Mouse (Mus musculus) neural tube, embryonic 12.5 days (tissue): ENCODE results near the gene Ear6. TPM values are rescaled to one million over a fixed set of nuclear protein-coding genes. Genes with fewer than 3 reads are reported as not detected.
"Not testable (repeated sequence)": the region's sequence is repeated elsewhere in the genome, so short reads cannot be mapped to it uniquely, and the experiment has no call there.

Source experiments
- ATAC-seq: fragments of 200-750 bp; cut with Nextera tagmentation; 2 replicates; pipeline ENCODE4 v1.8.0; 2017; ENCODE audit warnings: low read depth, mild to moderate bottlenecking, moderate TSS enrichment, moderate library complexity; ENCODE audit not compliant: low FRiP score
- H3K27ac ChIP-seq: fragments of 300-500 bp; sonication (generic); 2 replicates; pipeline ENCODE4 v1.5.1; 2016
- H3K27me3 ChIP-seq: fragments of 300-500 bp; sonication (generic); replicated peaks from 2 replicates; pipeline ENCODE4 v1.6.1; 2016; ENCODE audit warnings: mild to moderate bottlenecking
- H3K36me3 ChIP-seq: fragments of 300-500 bp; sonication (generic); 2 replicates; pipeline ENCODE4 v1.6.1; 2016; ENCODE audit warnings: mild to moderate bottlenecking
- H3K4me1 ChIP-seq: fragments of 300-500 bp; sonication (generic); 2 replicates; pipeline ENCODE4 v1.6.1; 2016
- H3K4me2 ChIP-seq: fragments of 300-500 bp; sonication (generic); replicated peaks from 2 replicates; pipeline ENCODE4 v1.6.1; 2016; ENCODE audit warnings: mild to moderate bottlenecking
- H3K4me3 ChIP-seq: fragments of 300-500 bp; sonication (generic); 2 replicates; pipeline ENCODE4 v1.5.1; 2016
- H3K9ac ChIP-seq: fragments of 300-500 bp; sonication (generic); 2 replicates; pipeline ENCODE4 v1.6.1; 2016; ENCODE audit warnings: mild to moderate bottlenecking
- H3K9me3 ChIP-seq: fragments of 300-500 bp; sonication (generic); 2 replicates; pipeline ENCODE4 v1.6.1; 2016; ENCODE audit warnings: mild to moderate bottlenecking
- WGBS: fragments of 180-500 bp; shearing (Covaris S2); methylation state at CpG from one replicate; pipeline ENCODE4 v1.1.7; 2016; 5-methylcytosine and 5-hydroxymethylcytosine counted together
- polyA plus RNA-seq: library from polyadenylated mRNA; unstranded; fragments of >200 nt; fragmentation: Nextera tagmentation; extraction: Ambion mirVana; gene quantifications from 2 replicates; pipeline ENCODE4 v1.2.1, GENCODE M21; 2016

Gene Ear6
- polyA plus RNA-seq: not detected in 2 replicates

DNA sequence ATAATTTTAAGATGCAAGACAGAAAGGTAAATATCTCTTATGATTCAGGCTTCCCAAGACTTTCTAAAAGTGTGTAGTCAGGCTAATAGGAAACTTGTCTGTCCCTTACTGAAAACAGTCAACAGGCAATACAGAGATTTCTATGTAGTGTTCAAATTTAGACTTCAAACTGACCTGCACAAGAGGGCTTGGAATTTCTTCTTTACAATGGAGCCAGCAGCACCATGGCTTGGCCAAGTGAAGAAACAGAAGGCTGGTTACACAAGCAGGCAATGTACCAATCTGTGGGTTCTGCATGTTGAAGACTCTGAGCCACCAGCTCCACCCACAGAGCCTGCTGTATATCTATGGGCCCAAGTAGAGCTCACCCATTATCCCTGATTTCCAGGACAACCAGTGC lies at the start of gene Ear6:
Gene Ear6 (plus strand): TSS at position 301 of the 400 bp plus-strand sequence.
- no peaks in the 10 kb centered on the region for H3K36me3 ChIP-seq
- no peaks in the 10 kb centered on the region for H3K27me3 ChIP-seq
- no peak within 1 kb of the TSS for H3K4me2 ChIP-seq
- H3K9me3 ChIP-seq: no peaks in the 10 kb centered on the region
- H3K27ac ChIP-seq: no peak within 1 kb of the TSS
- no peak for ATAC-seq
- no peaks in the 10 kb centered on the region for H3K4me1 ChIP-seq
- no peak within 1 kb of the TSS for H3K9ac ChIP-seq
- no peak within 1 kb of the TSS for H3K4me3 ChIP-seq

DNA sequence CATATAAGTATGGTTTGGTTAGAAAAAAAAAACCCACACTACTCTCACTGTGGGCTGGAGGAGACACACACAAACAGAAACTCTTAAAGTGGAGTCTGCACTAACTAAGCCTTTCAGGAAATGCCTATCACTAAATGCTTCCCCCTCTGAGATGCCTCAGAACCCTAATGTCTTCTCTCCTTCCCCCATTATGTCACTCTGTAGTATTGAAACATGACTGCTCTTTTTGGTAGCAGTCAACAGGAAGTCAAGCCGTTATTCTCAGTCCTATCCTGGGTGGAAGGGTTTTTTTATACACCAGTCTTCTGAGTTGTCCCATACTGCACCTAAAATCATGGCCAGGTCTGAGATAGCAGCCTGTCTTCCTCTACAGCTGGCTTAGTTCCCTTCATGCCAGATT lies 26.9 kb upstream of the Ear6 start:
- no peaks in the 10 kb centered on the region for H3K9me3 ChIP-seq
- ATAC-seq: no peak
- H3K4me2 ChIP-seq: no peak overlapping the region
- no peak overlapping the region for H3K27ac ChIP-seq
- H3K4me3 ChIP-seq: no peak overlapping the region
- no peaks in the 10 kb centered on the region for H3K4me1 ChIP-seq
- WGBS: 77% methylated on average over 1 of the region's 1 CpGs
- H3K9ac ChIP-seq: no peak overlapping the region
- H3K36me3 ChIP-seq: no peaks in the 10 kb centered on the region
- no peaks in the 10 kb centered on the region for H3K27me3 ChIP-seq

DNA sequence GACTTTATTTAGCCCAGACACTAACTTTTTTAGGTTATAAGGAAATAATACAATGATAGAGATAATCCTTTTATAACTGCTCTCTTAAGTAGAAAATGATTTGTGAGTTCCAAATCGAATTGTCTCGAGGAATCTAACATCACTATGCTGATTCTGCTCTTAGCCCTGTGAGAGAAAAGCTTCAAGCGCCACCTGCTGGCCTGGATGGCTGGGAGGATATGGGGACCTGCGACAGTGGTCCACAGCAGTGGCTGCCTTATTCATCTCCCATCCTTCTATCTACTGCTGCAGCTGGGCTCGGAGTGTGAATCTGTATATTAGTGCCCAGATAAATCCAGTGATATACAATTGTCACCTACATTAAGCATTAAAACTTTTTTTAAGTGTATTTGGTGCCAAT lies 25.7 kb upstream of the Ear6 start:
- not testable (repeated sequence) for ATAC-seq

DNA sequence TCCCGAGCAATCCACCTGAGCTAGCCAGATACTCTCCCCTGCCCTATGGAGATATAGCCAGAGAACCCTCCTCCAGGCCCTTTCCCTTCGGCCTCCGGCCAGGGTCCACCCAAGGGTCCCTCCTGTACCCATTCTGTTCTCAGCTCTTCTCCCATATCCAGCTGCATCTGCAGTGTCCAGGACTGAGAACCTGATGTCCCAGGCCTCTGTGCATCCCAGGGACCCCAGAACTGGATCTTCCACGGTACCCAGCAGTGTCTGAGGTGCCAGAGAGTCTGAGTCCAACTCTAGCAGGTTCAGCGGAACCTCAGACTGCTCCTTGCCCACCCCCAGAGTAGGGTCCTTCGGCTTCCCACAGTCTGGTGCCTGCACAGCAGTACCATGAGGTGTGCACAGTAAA lies 24.3 kb upstream of the Ear6 start:
- Histone ChIP-seq H3K9me3 (no peaks in the 10 kb centered on the region), H3K4me3 (no peak overlapping the region), H3K9ac (no peak overlapping the region), H3K36me3 (no peaks in the 10 kb centered on the region), H3K4me1 (no peaks in the 10 kb centered on the region), H3K27ac (no peak overlapping the region), H3K27me3 (no peaks in the 10 kb centered on the region), H3K4me2 (no peak overlapping the region)
- no peak for ATAC-seq
- WGBS: 83% methylated on average over 6 of the region's 6 CpGs

More for the DNA sequence above, 25.7 kb upstream of the Ear6 start:
- not testable (repeated sequence) for H3K9ac ChIP-seq, H3K4me3 ChIP-seq, H3K9me3 ChIP-seq, H3K27me3 ChIP-seq, H3K4me1 ChIP-seq, H3K27ac ChIP-seq, H3K4me2 ChIP-seq, H3K36me3 ChIP-seq
- 45% methylated on average over 5 of the region's 5 CpGs for WGBS

DNA sequence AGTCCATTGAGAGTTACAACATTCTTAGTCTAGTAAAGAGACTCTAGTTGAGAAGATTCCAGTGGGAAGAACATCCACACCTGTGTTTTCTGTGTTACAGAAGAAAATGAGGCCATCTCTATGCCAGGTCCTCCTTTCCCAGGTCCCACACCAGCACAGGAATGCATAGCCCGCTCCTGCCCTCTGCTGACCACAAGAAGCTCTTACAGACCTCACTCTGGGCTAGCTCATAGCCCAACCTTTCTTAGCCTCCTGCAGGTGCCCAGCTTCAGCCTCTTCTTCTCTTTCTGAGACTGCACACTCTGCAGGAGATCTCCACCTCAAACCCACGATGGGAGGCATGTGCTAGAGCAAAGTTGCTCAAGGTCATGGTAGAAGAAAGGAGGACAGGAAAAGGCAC lies 15.0 kb upstream of the Ear6 start:
- H3K27ac ChIP-seq, H3K4me2 ChIP-seq, ATAC-seq, H3K4me1 ChIP-seq, H3K4me3 ChIP-seq, H3K27me3 ChIP-seq, H3K9ac ChIP-seq, H3K36me3 ChIP-seq, H3K9me3 ChIP-seq: not testable (repeated sequence)
- WGBS: 27% methylated on average over 2 of the region's 2 CpGs

DNA sequence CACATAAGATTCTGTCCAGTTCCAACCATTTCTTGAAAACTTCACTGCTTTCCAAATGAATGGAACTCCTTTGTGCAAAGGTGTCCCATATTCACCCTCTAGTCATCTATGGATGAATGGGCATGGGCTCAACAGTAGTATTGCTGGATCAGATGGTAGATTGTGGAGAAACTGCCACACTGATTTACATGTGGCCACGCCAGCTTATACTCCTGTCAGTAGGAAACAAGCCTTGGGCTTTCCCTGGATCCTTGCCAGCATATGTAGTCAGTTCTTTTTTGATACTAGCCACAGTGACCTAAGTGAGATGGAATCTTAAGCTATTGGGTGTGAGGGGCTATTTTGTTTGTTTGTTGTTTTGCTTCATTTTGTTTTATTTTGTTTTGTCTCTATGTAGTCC lies 11.2 kb upstream of the Ear6 start:
- no peaks in the 10 kb centered on the region for H3K4me1 ChIP-seq
- 74% methylated on average over 1 of the region's 1 CpGs for WGBS
- no peaks in the 10 kb centered on the region for H3K36me3 ChIP-seq
- H3K9me3 ChIP-seq: no peaks in the 10 kb centered on the region
- no peak overlapping the region for H3K27ac ChIP-seq
- no peak overlapping the region for H3K4me2 ChIP-seq
- H3K27me3 ChIP-seq: no peaks in the 10 kb centered on the region
- H3K4me3 ChIP-seq: no peak overlapping the region
- no peak for ATAC-seq
- H3K9ac ChIP-seq: no peak overlapping the region

DNA sequence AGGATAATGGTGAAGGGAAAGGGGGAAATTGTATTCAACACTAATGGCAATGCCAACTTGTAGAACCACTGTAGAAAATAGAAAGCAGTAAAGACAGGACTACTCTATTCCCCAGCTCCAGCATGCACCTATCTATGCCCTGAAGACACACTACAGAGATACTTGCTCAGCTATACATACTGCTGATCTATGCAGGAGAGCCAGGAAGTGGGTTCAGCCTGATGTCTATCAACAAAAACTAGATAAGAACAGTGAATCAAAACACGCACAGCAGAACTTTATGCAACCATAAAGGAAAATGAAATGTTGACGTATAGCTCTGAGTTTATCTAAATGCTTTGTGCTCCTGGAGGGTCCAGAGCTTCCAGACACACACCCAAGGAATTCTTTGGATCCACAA lies 10.7 kb upstream of the Ear6 start:
- Histone ChIP-seq H3K27ac (no peak overlapping the region), H3K36me3 (no peaks in the 10 kb centered on the region), H3K9ac (no peak overlapping the region), H3K4me2 (no peak overlapping the region), H3K4me3 (no peak overlapping the region), H3K4me1 (no peaks in the 10 kb centered on the region), H3K27me3 (no peaks in the 10 kb centered on the region), H3K9me3 (no peaks in the 10 kb centered on the region)
- WGBS: 92% methylated on average over 2 of the region's 2 CpGs
- ATAC-seq: no peak

DNA sequence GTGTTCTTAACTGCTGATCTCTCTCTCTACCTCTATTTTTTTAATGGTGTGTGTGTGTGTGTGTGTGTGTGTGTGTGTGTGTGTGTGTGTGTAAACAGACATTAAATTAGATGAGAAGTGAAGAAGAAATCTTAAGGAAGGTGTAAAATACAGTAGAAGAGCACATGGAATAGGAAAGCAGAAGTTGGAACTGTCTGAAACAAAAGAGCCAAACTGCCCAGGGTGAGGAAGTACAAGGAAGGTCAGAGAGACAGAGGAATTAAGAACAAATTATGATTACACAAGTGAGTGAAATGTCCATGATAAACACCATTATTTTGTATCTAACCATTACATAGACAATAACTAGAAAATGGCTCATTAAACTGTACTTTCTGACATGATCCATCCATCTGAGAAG lies 9.6 kb upstream of the Ear6 start:
- Histone ChIP-seq H3K4me3 (no peak overlapping the region), H3K9ac (no peak overlapping the region), H3K36me3 (no peaks in the 10 kb centered on the region), H3K27me3 (no peaks in the 10 kb centered on the region), H3K27ac (no peak overlapping the region), H3K9me3 (no peaks in the 10 kb centered on the region), H3K4me1 (no peaks in the 10 kb centered on the region), H3K4me2 (no peak overlapping the region)
- ATAC-seq: no peak

DNA sequence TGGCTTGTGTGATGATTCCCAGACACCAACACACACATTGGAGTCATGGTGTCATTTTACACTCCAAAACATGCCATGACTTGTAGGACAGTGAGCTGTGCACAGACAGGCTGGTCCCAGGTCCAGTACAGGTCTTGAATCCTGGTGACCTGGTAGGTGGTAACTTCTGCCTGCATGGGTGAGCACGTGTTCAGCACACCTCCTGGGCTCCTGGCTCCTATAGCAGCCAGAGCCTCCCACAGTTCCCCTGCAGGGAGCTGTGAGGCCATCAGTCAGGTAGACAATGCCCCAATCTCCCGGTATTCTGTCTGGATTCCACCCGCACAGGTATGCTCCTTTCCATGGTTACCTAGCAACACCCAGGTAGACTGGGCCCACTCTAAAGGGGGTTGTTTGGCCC lies 6.9 kb upstream of the Ear6 start:
- H3K9me3 ChIP-seq: no peaks in the 10 kb centered on the region
- H3K9ac ChIP-seq: no peak overlapping the region
- H3K4me3 ChIP-seq: no peak overlapping the region
- H3K4me2 ChIP-seq: no peak overlapping the region
- no peaks in the 10 kb centered on the region for H3K27me3 ChIP-seq
- H3K4me1 ChIP-seq: no peaks in the 10 kb centered on the region
- no peak overlapping the region for H3K27ac ChIP-seq
- no peak for ATAC-seq
- WGBS: 72% methylated on average over 3 of the region's 3 CpGs
- H3K36me3 ChIP-seq: no peaks in the 10 kb centered on the region

DNA sequence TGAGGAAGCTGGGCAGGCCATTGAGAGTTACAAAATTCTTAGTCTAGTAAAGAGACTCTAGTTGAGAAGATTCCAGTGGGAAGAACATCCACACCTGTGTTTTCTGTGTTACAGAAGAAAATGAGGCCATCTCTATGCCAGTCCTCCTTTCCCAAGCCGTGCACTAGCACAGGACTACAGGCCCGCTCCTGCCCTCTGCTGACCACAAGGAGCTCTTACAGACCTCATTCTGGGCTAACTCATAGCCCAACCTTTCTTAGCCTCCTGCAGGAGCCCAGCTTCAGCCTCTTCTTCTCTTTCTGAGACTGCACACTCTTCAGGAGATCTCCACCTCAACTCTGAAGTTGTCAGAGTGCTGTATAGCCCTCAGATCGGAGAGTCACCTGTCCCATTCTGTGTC lies 2.5 kb upstream of the Ear6 start:
- not testable (repeated sequence) for H3K27ac ChIP-seq, H3K9ac ChIP-seq, H3K9me3 ChIP-seq, H3K27me3 ChIP-seq, ATAC-seq, H3K4me3 ChIP-seq, H3K36me3 ChIP-seq, H3K4me2 ChIP-seq, H3K4me1 ChIP-seq
- WGBS: 52% methylated on average over 3 of the region's 3 CpGs

DNA sequence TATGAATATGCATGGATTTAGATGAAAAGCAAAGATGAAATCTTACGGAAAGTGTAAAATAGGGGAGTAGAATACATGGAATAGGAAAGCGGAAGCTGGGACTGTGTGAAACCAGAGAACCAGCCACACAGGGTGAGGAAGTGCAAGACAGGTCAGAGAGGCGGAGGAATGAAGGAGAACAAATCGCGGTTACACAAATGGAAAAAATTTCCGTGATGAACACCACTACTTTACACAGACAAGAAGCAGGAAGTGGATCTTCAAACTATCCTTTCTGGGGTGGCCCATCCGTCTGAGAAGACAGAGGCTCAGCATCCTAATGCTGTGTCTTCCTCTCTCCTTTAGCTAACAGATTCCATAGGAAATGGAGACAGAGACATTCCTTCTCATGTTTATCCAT lies 1.8 kb downstream of the Ear6 start:
- H3K27me3 ChIP-seq, H3K36me3 ChIP-seq, H3K9me3 ChIP-seq, ATAC-seq, H3K9ac ChIP-seq, H3K27ac ChIP-seq, H3K4me2 ChIP-seq, H3K4me3 ChIP-seq, H3K4me1 ChIP-seq: not testable (repeated sequence)
- WGBS: 88% methylated on average over 7 of the region's 7 CpGs

DNA sequence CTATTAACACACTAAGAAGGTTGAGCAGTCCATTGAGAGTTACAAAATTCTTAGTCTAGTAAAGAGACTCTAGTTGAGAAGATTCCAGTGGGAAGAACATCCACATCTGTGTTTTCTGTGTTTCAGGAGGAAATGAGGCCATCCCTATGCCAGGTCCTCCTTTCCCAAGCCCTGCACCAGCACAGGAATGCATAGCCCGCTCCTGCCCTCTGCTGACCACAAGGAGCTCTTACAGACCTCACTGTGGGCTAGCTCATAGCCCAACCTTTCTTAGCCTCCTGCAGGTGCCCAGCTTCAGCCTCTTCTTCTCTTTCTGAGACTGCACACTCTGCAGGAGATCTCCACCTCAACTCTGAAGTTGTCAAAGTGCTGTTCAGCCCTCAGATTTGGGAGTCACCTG lies 10.1 kb downstream of the Ear6 start:
- H3K4me2 ChIP-seq, ATAC-seq, H3K4me1 ChIP-seq, H3K9ac ChIP-seq, H3K27me3 ChIP-seq, H3K9me3 ChIP-seq, H3K4me3 ChIP-seq, H3K36me3 ChIP-seq, H3K27ac ChIP-seq: not testable (repeated sequence)
- 0% methylated on average over 1 of the region's 1 CpGs for WGBS

DNA sequence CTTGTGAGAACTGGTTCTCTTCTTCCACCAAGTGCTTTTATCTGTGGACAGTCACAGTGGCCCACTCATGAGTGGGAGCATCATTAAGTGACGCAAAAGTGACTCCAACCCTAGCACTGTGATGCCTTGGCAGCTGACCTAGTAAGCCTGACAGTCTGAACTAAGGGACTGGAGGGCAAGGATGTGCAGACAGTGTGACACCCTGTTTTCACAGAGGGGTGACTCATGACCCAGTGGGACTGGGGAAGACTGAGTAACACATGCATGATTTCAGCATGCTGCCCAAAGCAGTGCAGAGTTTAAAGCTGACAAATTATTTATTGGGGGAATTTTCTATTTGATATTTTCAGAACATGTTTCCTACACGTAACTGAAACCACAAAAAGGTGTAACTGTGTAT lies 17.3 kb downstream of the Ear6 start:
- no peak for ATAC-seq
- Histone ChIP-seq H3K4me3 (no peak overlapping the region), H3K27ac (no peak overlapping the region), H3K9ac (no peak overlapping the region), H3K4me1 (no peaks in the 10 kb centered on the region), H3K9me3 (no peaks in the 10 kb centered on the region), H3K36me3 (no peaks in the 10 kb centered on the region), H3K27me3 (no peaks in the 10 kb centered on the region), H3K4me2 (no peak overlapping the region)
- WGBS: 79% methylated on average over 2 of the region's 2 CpGs

DNA sequence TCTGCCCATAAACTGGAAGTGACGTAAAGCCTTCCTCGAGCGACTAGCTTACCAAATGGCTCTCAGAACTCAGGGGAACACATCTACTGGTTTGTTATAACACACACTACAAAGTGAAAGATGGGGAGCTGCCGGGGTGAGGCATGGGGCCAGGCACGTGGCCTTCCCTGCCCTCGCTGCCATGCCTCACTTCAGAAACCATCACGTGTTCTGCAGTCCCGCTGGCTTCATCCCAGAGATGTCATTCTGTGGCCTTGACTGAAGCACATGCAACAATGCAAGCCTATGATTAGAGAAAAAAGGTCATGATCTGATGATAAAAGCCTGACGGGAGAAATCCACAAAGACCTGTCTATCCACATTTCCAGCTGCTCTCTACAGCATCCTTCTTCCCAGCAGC lies 18.2 kb downstream of the Ear6 start:
- Histone ChIP-seq H3K36me3 (no peaks in the 10 kb centered on the region), H3K9ac (no peak overlapping the region), H3K4me1 (no peaks in the 10 kb centered on the region), H3K27ac (no peak overlapping the region), H3K4me2 (no peak overlapping the region), H3K4me3 (no peak overlapping the region), H3K9me3 (no peaks in the 10 kb centered on the region), H3K27me3 (no peaks in the 10 kb centered on the region)
- 87% methylated on average over 9 of the region's 9 CpGs for WGBS
- ATAC-seq: no peak
